Mouse (Mus musculus) E14TG2a.4 (cell line): ENCODE results near the gene Rtn4rl1.

Experiments
- H3K27me3 ChIP-seq: 2 replicates; pipeline ENCODE4 v1.6.1; 2014; ENCODE audit warnings: low read length, control low read depth; ENCODE audit not compliant: insufficient read depth
- H3K36me3 ChIP-seq: 2 replicates; pipeline ENCODE4 v1.6.1; 2014; ENCODE audit warnings: low read length, control low read depth; ENCODE audit not compliant: insufficient read depth
- H3K4me1 ChIP-seq: replicated peaks from 2 replicates; pipeline ENCODE4 v1.6.1; 2014; ENCODE audit warnings: low read depth, low read length, control low read depth
- H3K4me3 ChIP-seq: replicated peaks from 2 replicates; pipeline ENCODE4 v1.5.1; 2014; ENCODE audit warnings: mild to moderate bottlenecking, low read length
- H3K9me3 ChIP-seq: 2 replicates; pipeline ENCODE4 v1.6.1; 2014; ENCODE audit warnings: low read length, control low read depth
- CTCF ChIP-seq: conservative IDR thresholded peaks from 2 replicates; pipeline ENCODE4 v1.5.1; 2014; ENCODE audit warnings: low read length
- NANOG ChIP-seq: IDR thresholded peaks from 2 replicates; pipeline ENCODE4 v1.6.1; 2014; ENCODE audit warnings: borderline replicate concordance, low read length, mixed read lengths
- POU5F1 ChIP-seq: IDR thresholded peaks from 2 replicates; pipeline ENCODE4 v1.6.1; 2014; ENCODE audit warnings: low read length, borderline replicate concordance

Rtn4rl1 gene

GRCm38 (mm10) chr11:75254252-75254912, 60.8 kb downstream of the Rtn4rl1 start:
- Histone ChIP-seq H3K4me3 (no peak overlapping the region), H3K9me3 (no peaks in the 10 kb centered on the region), H3K27me3 (peaks cover 34% of the 10 kb centered on the region), H3K4me1 (peaks cover 42% of the 10 kb centered on the region), H3K36me3 (no peaks in the 10 kb centered on the region)
- no peak for TF ChIP-seq CTCF
- no peak for TF ChIP-seq NANOG

GRCm38 (mm10) chr11:75255330-75255729, 61.7 kb downstream of the Rtn4rl1 start:
- TF ChIP-seq POU5F1, result no peak
- TF ChIP-seq NANOG, result no peak
- TF ChIP-seq CTCF, result no peak
- H3K9me3 ChIP-seq, result no peaks in the 10 kb centered on the region
- H3K4me3 ChIP-seq, result no peak overlapping the region
- no peaks in the 10 kb centered on the region for H3K36me3 ChIP-seq
- H3K4me1 ChIP-seq, result peaks cover 33% of the 10 kb centered on the region
- peaks cover 33% of the 10 kb centered on the region for H3K27me3 ChIP-seq

- Histone ChIP-seq H3K4me1 (peaks cover 23% of the 10 kb centered on the region), H3K36me3 (no peaks in the 10 kb centered on the region), H3K27me3 (peaks cover 43% of the 10 kb centered on the region), H3K4me3 (no peak overlapping the region), H3K9me3 (no peaks in the 10 kb centered on the region)
- TF ChIP-seq NANOG (no peak), CTCF (no peak), POU5F1 (no peak)
Measured at GRCm38 (mm10) chr11:75257056-75257648, 63.6 kb downstream of the Rtn4rl1 start.

- Histone ChIP-seq H3K27me3 (peaks cover 51% of the 10 kb centered on the region), H3K9me3 (no peaks in the 10 kb centered on the region), H3K4me1 (peaks cover 16% of the 10 kb centered on the region), H3K4me3 (no peak overlapping the region), H3K36me3 (no peaks in the 10 kb centered on the region)
- TF ChIP-seq CTCF, result no peak
- TF ChIP-seq NANOG, result no peak
- no peak for TF ChIP-seq POU5F1
Measured at GRCm38 (mm10) chr11:75259416-75259815, 65.8 kb downstream of the Rtn4rl1 start.

GRCm38 (mm10) chr11:75259996-75260561, 66.5 kb downstream of the Rtn4rl1 start:
- Histone ChIP-seq H3K27me3 (peaks cover 57% of the 10 kb centered on the region), H3K4me3 (no peak overlapping the region), H3K4me1 (peaks cover 17% of the 10 kb centered on the region), H3K9me3 (no peaks in the 10 kb centered on the region), H3K36me3 (no peaks in the 10 kb centered on the region)
- no peak for TF ChIP-seq NANOG
- no peak for TF ChIP-seq POU5F1
- TF ChIP-seq CTCF, result no peak

- Histone ChIP-seq H3K36me3 (no peaks in the 10 kb centered on the region), H3K27me3 (peaks cover 66% of the 10 kb centered on the region), H3K4me3 (no peak overlapping the region), H3K9me3 (no peaks in the 10 kb centered on the region), H3K4me1 (peaks cover 26% of the 10 kb centered on the region)
- no peak for TF ChIP-seq POU5F1
- no peak for TF ChIP-seq CTCF
- no peak for TF ChIP-seq NANOG
Measured at GRCm38 (mm10) chr11:75261016-75261415, 67.4 kb downstream of the Rtn4rl1 start.

- H3K27me3 ChIP-seq, result peaks cover 66% of the 10 kb centered on the region
- H3K9me3 ChIP-seq, result no peaks in the 10 kb centered on the region
- H3K4me1 ChIP-seq, result peaks cover 31% of the 10 kb centered on the region
- no peak overlapping the region for H3K4me3 ChIP-seq
- TF ChIP-seq NANOG (no peak), CTCF (no peak), POU5F1 (no peak)
- no peaks in the 10 kb centered on the region for H3K36me3 ChIP-seq
Measured at GRCm38 (mm10) chr11:75261730-75262129, 68.1 kb downstream of the Rtn4rl1 start.

GRCm38 (mm10) chr11:75262181-75262580, 68.6 kb downstream of the Rtn4rl1 start:
- Histone ChIP-seq H3K9me3 (no peaks in the 10 kb centered on the region), H3K4me1 (peaks cover 31% of the 10 kb centered on the region), H3K27me3 (peaks cover 64% of the 10 kb centered on the region), H3K36me3 (no peaks in the 10 kb centered on the region), H3K4me3 (no peak overlapping the region)
- TF ChIP-seq NANOG (no peak), CTCF (no peak), POU5F1 (no peak)
